Mouse (Mus musculus): Measurements from ENCODE around the gene Cyb5r3.

GRCm38 (mm10) chr15:83142861-83143260, 29.5 kb downstream of the Cyb5r3 start:
- no peak for TF ChIP-seq CTCF (IDR thresholded peaks at IDR 0.05; ENCODE audit: low read depth)
- no peak for TF ChIP-seq EP300 (IDR thresholded peaks at IDR 0.05; ENCODE audit: low read depth)
